Mouse (Mus musculus) E14TG2a.4 (cell line): Measurements from ENCODE around the gene Nbeal2.
A peak's percentile ranks its signal among the peaks of the same experiment; 100 is the strongest.
"Not testable (repeated sequence)": the region's sequence is repeated elsewhere in the genome, so short reads cannot be mapped to it uniquely, and the experiment has no call there.

Experiments
- H3K27me3 ChIP-seq: 2 replicates; pipeline ENCODE4 v1.6.1; 2014; ENCODE audit warnings: low read length, control low read depth; ENCODE audit not compliant: insufficient read depth
- H3K36me3 ChIP-seq: 2 replicates; pipeline ENCODE4 v1.6.1; 2014; ENCODE audit warnings: low read length, control low read depth; ENCODE audit not compliant: insufficient read depth
- H3K4me1 ChIP-seq: replicated peaks from 2 replicates; pipeline ENCODE4 v1.6.1; 2014; ENCODE audit warnings: low read depth, low read length, control low read depth
- H3K4me3 ChIP-seq: replicated peaks from 2 replicates; pipeline ENCODE4 v1.5.1; 2014; ENCODE audit warnings: mild to moderate bottlenecking, low read length
- H3K9me3 ChIP-seq: 2 replicates; pipeline ENCODE4 v1.6.1; 2014; ENCODE audit warnings: low read length, control low read depth
- CTCF ChIP-seq: conservative IDR thresholded peaks from 2 replicates; pipeline ENCODE4 v1.5.1; 2014; ENCODE audit warnings: low read length
- NANOG ChIP-seq: IDR thresholded peaks from 2 replicates; pipeline ENCODE4 v1.6.1; 2014; ENCODE audit warnings: borderline replicate concordance, low read length, mixed read lengths
- POU5F1 ChIP-seq: IDR thresholded peaks from 2 replicates; pipeline ENCODE4 v1.6.1; 2014; ENCODE audit warnings: low read length, borderline replicate concordance

Nbeal2 gene

GRCm38 (mm10) chr9:110687846-110688245, 33.9 kb upstream of the Nbeal2 start:
- no peak for TF ChIP-seq NANOG
- Histone ChIP-seq H3K27me3 (no peaks in the 10 kb centered on the region), H3K9me3 (no peaks in the 10 kb centered on the region), H3K36me3 (peaks cover 37% of the 10 kb centered on the region), H3K4me1 (peaks cover 54% of the 10 kb centered on the region), H3K4me3 (no peak overlapping the region)

- Histone ChIP-seq H3K4me3 (no peak overlapping the region), H3K36me3 (peaks cover 30% of the 10 kb centered on the region)
- TF ChIP-seq NANOG, result no peak
- no peak for TF ChIP-seq POU5F1
Observed at GRCm38 (mm10) chr9:110687061-110687460, 33.1 kb upstream of the Nbeal2 start.

GRCm38 (mm10) chr9:110686472-110686871, 32.5 kb upstream of the Nbeal2 start:
- Histone ChIP-seq H3K4me1 (peaks cover 66% of the 10 kb centered on the region), H3K36me3 (peaks cover 25% of the 10 kb centered on the region), H3K27me3 (no peaks in the 10 kb centered on the region), H3K4me3 (no peak overlapping the region), H3K9me3 (no peaks in the 10 kb centered on the region)
- no peak for TF ChIP-seq CTCF
- TF ChIP-seq NANOG, result no peak
- TF ChIP-seq POU5F1, result no peak

More at GRCm38 (mm10) chr9:110687061-110687460, 33.1 kb upstream of the Nbeal2 start:
- H3K27me3 ChIP-seq, result no peaks in the 10 kb centered on the region
- H3K4me1 ChIP-seq, result peaks cover 60% of the 10 kb centered on the region
- H3K9me3 ChIP-seq, result no peaks in the 10 kb centered on the region

- Histone ChIP-seq H3K4me1 (peaks cover 75% of the 10 kb centered on the region), H3K36me3 (peaks cover 16% of the 10 kb centered on the region), H3K4me3 (peak overlapping the region; percentile 26; the same call in 1 of the 2 replicates), H3K9me3 (no peaks in the 10 kb centered on the region), H3K27me3 (no peaks in the 10 kb centered on the region)
- TF ChIP-seq NANOG (no peak), POU5F1 (no peak), CTCF (no peak)
Observed at GRCm38 (mm10) chr9:110685591-110685990, 31.6 kb upstream of the Nbeal2 start.

GRCm38 (mm10) chr9:110685187-110685586, 31.2 kb upstream of the Nbeal2 start:
- 0 out of 2 replicates have a peak overlapping the region, but pooled peaks have one; percentile 26 for H3K4me3 ChIP-seq
- no peaks in the 10 kb centered on the region for H3K27me3 ChIP-seq
- H3K9me3 ChIP-seq, result no peaks in the 10 kb centered on the region
- peaks cover 14% of the 10 kb centered on the region for H3K36me3 ChIP-seq
- H3K4me1 ChIP-seq, result peaks cover 78% of the 10 kb centered on the region
- TF ChIP-seq CTCF (no peak), NANOG (no peak), POU5F1 (no peak)

GRCm38 (mm10) chr9:110684100-110684831, 30.3 kb upstream of the Nbeal2 start:
- no peaks in the 10 kb centered on the region for H3K27me3 ChIP-seq
- peaks cover 82% of the 10 kb centered on the region for H3K4me1 ChIP-seq
- H3K36me3 ChIP-seq, result peaks cover 21% of the 10 kb centered on the region
- H3K4me3 ChIP-seq, result no peak overlapping the region
- TF ChIP-seq CTCF, result no peak
- TF ChIP-seq POU5F1, result no peak
- no peak for TF ChIP-seq NANOG
- H3K9me3 ChIP-seq, result no peaks in the 10 kb centered on the region

- no peak overlapping the region for H3K4me3 ChIP-seq
- peaks cover 21% of the 10 kb centered on the region for H3K36me3 ChIP-seq
- no peaks in the 10 kb centered on the region for H3K27me3 ChIP-seq
- H3K9me3 ChIP-seq, result no peaks in the 10 kb centered on the region
- TF ChIP-seq NANOG (no peak), POU5F1 (no peak), CTCF (no peak)
- peaks cover 82% of the 10 kb centered on the region for H3K4me1 ChIP-seq
Observed at GRCm38 (mm10) chr9:110683574-110684099, 29.7 kb upstream of the Nbeal2 start.

GRCm38 (mm10) chr9:110682697-110683096, 28.7 kb upstream of the Nbeal2 start:
- Histone ChIP-seq H3K36me3 (peaks cover 21% of the 10 kb centered on the region), H3K4me1 (peaks cover 92% of the 10 kb centered on the region)
- H3K4me3 ChIP-seq, H3K27me3 ChIP-seq, H3K9me3 ChIP-seq: not testable (repeated sequence)

- no peaks in the 10 kb centered on the region for H3K27me3 ChIP-seq
- H3K4me1 ChIP-seq, result peaks cover 96% of the 10 kb centered on the region
- no peak for TF ChIP-seq POU5F1
- TF ChIP-seq NANOG, result no peak
- no peak for TF ChIP-seq CTCF
- H3K36me3 ChIP-seq, result peaks cover 21% of the 10 kb centered on the region
- peak overlapping the region; percentile 24 for H3K4me3 ChIP-seq
- no peaks in the 10 kb centered on the region for H3K9me3 ChIP-seq
Observed at GRCm38 (mm10) chr9:110682255-110682654, 28.3 kb upstream of the Nbeal2 start.
